Mouse (Mus musculus): ENCODE measurements around the gene Ccdc181.

DNA sequence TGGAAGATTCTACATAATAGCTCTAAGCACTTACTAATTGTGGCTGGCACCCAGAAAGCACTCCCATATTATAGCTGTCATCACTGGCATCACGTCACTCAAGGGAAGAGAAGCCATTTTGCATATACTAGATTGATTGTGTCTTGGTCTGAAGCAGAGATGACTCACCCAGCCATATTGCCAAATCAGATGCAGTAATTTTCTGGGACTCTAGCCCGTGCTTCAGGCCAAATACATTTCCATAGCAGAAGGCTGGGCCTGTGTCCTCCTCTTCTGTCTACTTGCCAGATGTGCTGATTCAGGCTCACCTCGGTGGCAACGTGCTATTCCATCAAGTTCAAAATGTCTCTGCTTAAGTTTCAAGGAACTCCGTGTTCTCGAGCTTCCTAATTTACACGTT, 13.8 kb upstream of the Ccdc181 start:
- no peak for TF ChIP-seq CTCF (IDR thresholded peaks at IDR 0.05; ENCODE audit: extremely low read depth, insufficient read length, insufficient replicate concordance, low read depth, low read length)
- TF ChIP-seq POLR2A (IDR thresholded peaks at IDR 0.05; ENCODE audit: low read depth, low read length): no peak

Measured in small intestine, adult 2 months (tissue).